Mouse (Mus musculus) midbrain, embryonic 16.5 days (tissue): ENCODE data around the gene Piezo1. TPM values are rescaled to one million over a fixed set of nuclear protein-coding genes. Genes with fewer than 3 reads are reported as not detected.
A peak's percentile ranks its signal among the peaks of the same experiment; 100 is the strongest.

ENCODE experiments used
- ATAC-seq: fragments of 200-750 bp; cut with Nextera tagmentation; 2 replicates; pipeline ENCODE4 v1.8.0; 2017; ENCODE audit warnings: moderate TSS enrichment
- H3K27ac ChIP-seq: fragments of 300-500 bp; sonication (generic); 2 replicates; pipeline ENCODE4 v1.5.1; 2014; ENCODE audit warnings: mild to moderate bottlenecking, low read length, mixed read lengths
- H3K27me3 ChIP-seq: fragments of 300-500 bp; sonication (generic); 2 replicates; pipeline ENCODE4 v1.6.1; 2014; ENCODE audit warnings: low read depth, low read length, mixed read lengths; ENCODE audit not compliant: control insufficient read depth, insufficient read depth
- H3K36me3 ChIP-seq: fragments of 300-500 bp; sonication (generic); 2 replicates; pipeline ENCODE4 v1.6.1; 2014; ENCODE audit warnings: mild to moderate bottlenecking, low read length, moderate library complexity, mixed read lengths; ENCODE audit not compliant: control insufficient read depth, insufficient read depth
- H3K4me1 ChIP-seq: fragments of 300-500 bp; sonication (generic); 2 replicates; pipeline ENCODE4 v1.6.1; 2014; ENCODE audit warnings: mild to moderate bottlenecking, low read length, mixed read lengths; ENCODE audit not compliant: control insufficient read depth, insufficient read depth
- H3K4me2 ChIP-seq: fragments of 300-500 bp; sonication (generic); 2 replicates; pipeline ENCODE4 v1.6.1; 2014; ENCODE audit warnings: mild to moderate bottlenecking, low read length, mixed read lengths
- H3K4me3 ChIP-seq: fragments of 300-500 bp; sonication (generic); 2 replicates; pipeline ENCODE4 v1.5.1; 2014; ENCODE audit warnings: low read depth, mild to moderate bottlenecking, low read length, moderate library complexity, mixed read lengths
- H3K9ac ChIP-seq: fragments of 300-500 bp; sonication (generic); 2 replicates; pipeline ENCODE4 v1.6.1; 2014; ENCODE audit warnings: low read depth, low read length, mixed read lengths
- H3K9me3 ChIP-seq: fragments of 300-500 bp; sonication (generic); replicated peaks from 2 replicates; pipeline ENCODE4 v1.6.1; 2014; ENCODE audit warnings: mild to moderate bottlenecking, low read length, mixed read lengths; ENCODE audit not compliant: control insufficient read depth, poor library complexity, severe bottlenecking
- WGBS: fragments of 180-500 bp; shearing (Covaris S2); extraction: QIAGEN DNeasy Blood & Tissue Kit; methylation state at CpG from one replicate; pipeline ENCODE4 v1.1.7; 2014; 5-methylcytosine and 5-hydroxymethylcytosine counted together
- polyA plus RNA-seq: library from polyadenylated mRNA; unstranded; fragments of >200 nt; fragmentation: Nextera tagmentation; extraction: Ambion mirVana; gene quantifications from 2 replicates; pipeline ENCODE4 v1.2.1, GENCODE M21; 2015

Piezo1 gene
- polyA plus RNA-seq, 1 experiment from 2014 or later, result 1.8 TPM

DNA sequence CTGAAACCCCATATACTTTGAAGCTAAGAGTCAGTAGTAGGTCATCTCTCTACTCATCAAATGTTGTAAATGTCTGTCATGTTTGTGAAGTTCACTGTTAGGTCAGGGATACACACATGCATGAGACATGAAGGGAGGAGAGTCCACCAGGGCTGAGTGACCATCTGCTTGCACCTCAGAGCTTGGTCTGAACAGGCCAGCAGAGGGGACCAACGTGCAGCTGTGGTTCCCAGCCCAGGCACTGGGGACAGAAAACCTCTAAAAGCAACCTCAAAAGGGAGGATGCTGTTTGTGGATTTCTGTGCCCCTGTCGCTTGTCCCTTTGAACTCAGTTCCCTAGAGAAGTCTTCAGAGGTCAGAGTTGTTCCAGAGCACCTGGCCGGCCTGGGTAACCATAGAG lies 105.9 kb downstream of the Piezo1 start:
- H3K4me1 ChIP-seq, result peaks cover 24% of the 10 kb centered on the region
- no peak overlapping the region for H3K9ac ChIP-seq
- no peaks in the 10 kb centered on the region for H3K36me3 ChIP-seq
- H3K27ac ChIP-seq, result peak overlapping the region; percentile 97; the same call in 1 of the 2 replicates
- H3K4me2 ChIP-seq, result peak overlapping the region; percentile 73
- H3K27me3 ChIP-seq, result no peaks in the 10 kb centered on the region
- H3K9me3 ChIP-seq, result no peaks in the 10 kb centered on the region
- H3K4me3 ChIP-seq, result no peak overlapping the region; the same call in 1 of the 2 replicates
- no peak for ATAC-seq
- WGBS, result 67% methylated on average over 3 of the region's 3 CpGs

DNA sequence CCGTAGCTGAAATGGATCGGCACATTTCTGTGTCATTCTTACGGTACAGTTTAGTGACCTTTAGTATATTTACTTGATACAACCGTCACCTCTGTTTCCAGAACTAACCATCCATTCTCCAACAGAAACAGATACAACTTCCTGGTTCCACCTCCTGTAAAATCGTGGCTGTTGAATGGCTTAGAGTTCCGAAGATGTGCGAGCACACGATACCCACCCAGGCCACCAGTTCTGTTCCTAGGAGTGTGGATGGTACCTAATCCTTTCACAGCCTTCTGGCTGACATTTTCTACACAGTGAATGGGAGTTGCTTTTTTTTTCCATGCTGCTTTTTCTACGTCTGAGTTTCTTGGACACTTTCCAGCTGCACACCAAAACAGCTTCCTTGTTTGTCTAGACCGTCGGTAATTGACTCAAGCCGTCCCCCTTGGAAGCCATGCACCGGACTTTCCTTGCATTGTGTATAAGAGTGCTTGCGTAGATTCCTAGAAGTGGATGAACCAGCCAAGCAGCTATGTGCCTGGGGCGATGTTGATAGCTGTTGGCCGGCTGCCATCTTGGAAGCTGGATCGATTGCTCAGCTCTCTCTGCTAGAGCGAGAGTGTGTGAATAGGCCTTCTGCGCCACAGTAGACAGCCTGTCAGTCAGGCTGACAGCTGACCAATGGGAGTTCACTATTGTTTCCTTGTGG lies 106.9 kb downstream of the Piezo1 start:
- peak overlapping the region; percentile 97 for H3K27ac ChIP-seq
- WGBS, result 11% methylated on average over 19 of the region's 19 CpGs
- ATAC-seq, result peak; percentile 26; the same call in 1 of the 2 replicates
- H3K4me2 ChIP-seq, result peak overlapping the region; percentile 73
- H3K4me1 ChIP-seq, result peaks cover 24% of the 10 kb centered on the region
- no peaks in the 10 kb centered on the region for H3K9me3 ChIP-seq
- H3K4me3 ChIP-seq, result peak overlapping the region; percentile 63
- H3K36me3 ChIP-seq, result 0 out of 2 replicates have a peak, but pooled peaks cover 2% of the 10 kb centered on the region
- H3K9ac ChIP-seq, result peak overlapping the region; percentile 80
- no peaks in the 10 kb centered on the region for H3K27me3 ChIP-seq

DNA sequence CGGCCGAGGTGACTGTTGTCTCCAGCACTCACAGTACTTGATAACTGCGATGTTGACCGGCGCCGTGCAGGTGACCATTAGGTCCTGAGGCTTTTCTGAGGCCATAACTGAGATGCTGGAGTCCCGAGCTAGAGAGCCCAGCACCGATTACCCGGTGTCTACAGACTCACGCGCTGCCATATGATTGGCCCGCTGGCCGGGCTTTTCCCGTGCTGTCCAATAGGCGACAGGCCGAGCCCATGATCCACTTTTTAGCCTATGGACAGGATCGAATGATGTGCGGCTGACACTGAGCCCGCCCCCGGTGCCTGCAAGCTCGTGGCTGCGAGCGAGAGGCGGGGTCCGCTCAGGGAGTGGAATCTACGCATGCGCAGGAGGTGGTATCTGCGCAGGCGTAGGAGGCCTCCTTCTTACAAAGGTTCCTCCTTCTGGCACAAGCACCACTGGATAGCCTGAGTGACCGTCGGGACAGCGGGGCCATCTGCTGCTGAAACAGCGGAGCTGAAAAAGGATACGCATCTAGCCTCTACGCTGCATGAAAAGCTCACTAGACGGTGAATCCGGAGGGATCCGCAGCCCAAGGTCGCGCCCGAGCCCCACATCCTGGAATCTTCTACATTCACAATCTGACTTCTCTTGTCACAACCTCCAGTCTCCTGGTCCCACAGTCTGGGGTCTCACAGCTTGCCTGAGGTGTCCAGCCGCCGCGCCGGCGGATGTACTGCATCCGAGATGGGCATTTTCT lies 107.7 kb downstream of the Piezo1 start, which contains the start of gene Mvd:
Mvd (minus strand) TSS at position 161 of the 745 bp plus-strand sequence.
- peak; percentile 99 for ATAC-seq
- Histone ChIP-seq H3K27me3 (no peaks in the 10 kb centered on the region), H3K27ac (peak within 1 kb of the TSS; percentile 97), H3K4me3 (peak within 1 kb of the TSS; percentile 63), H3K9me3 (no peaks in the 10 kb centered on the region), H3K4me1 (peaks cover 24% of the 10 kb centered on the region), H3K9ac (peak within 1 kb of the TSS; percentile 80), H3K4me2 (peak within 1 kb of the TSS; percentile 75), H3K36me3 (0 out of 2 replicates have a peak, but pooled peaks cover 2% of the 10 kb centered on the region)
- WGBS, result under 1% methylated on average over 47 of the region's 47 CpGs

GRCm38 (mm10) chr8:122442781-122443180 lies 108.3 kb downstream of the Piezo1 start:
- Histone ChIP-seq H3K4me3 (peak overlapping the region; percentile 63), H3K9me3 (no peaks in the 10 kb centered on the region), H3K4me2 (peak overlapping the region; percentile 75), H3K9ac (peak overlapping the region; percentile 77), H3K4me1 (peaks cover 24% of the 10 kb centered on the region), H3K27ac (peak overlapping the region; percentile 87), H3K36me3 (peaks cover 3% of the 10 kb centered on the region; the same call in 1 of the 2 replicates), H3K27me3 (no peaks in the 10 kb centered on the region)
- ATAC-seq, result peak; percentile 18
- WGBS, result 2% methylated on average over 12 of the region's 12 CpGs

DNA sequence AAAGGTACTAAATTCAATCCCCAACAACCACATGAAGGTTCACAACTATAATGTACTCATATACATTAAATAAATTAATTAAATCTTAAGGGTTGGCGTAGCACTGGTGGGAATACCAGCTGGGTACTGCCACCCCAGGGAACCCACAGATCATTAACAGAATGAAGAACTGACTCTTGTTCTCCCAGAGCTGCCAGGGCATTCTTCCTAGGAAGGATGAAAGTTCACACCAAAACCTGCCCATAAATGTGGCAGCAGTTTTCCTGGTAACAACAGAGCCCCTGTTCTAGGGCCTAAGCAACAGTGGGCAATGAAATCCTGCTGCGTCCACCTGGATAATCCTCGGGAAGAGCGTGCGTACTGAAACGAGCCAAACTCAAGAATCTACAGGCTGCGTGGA lies 108.8 kb downstream of the Piezo1 start:
- Histone ChIP-seq H3K4me1 (peaks cover 24% of the 10 kb centered on the region), H3K4me3 (peak overlapping the region; percentile 63), H3K9me3 (no peaks in the 10 kb centered on the region), H3K27ac (peak overlapping the region; percentile 87), H3K9ac (peak overlapping the region; percentile 77), H3K36me3 (peaks cover 7% of the 10 kb centered on the region; the same call in 1 of the 2 replicates), H3K4me2 (peak overlapping the region; percentile 75), H3K27me3 (no peaks in the 10 kb centered on the region)
- no peak for ATAC-seq
- 12% methylated on average over 7 of the region's 7 CpGs for WGBS

- ATAC-seq, result no peak
- Histone ChIP-seq H3K27ac (no peak overlapping the region), H3K4me2 (no peak overlapping the region), H3K4me1 (peaks cover 24% of the 10 kb centered on the region), H3K27me3 (no peaks in the 10 kb centered on the region), H3K36me3 (peaks cover 15% of the 10 kb centered on the region), H3K4me3 (no peak overlapping the region), H3K9ac (no peak overlapping the region), H3K9me3 (no peaks in the 10 kb centered on the region)
- 100% methylated on average over 1 of the region's 1 CpGs for WGBS
Measured at GRCm38 (mm10) chr8:122441326-122441725, 109.8 kb downstream of the Piezo1 start.

DNA sequence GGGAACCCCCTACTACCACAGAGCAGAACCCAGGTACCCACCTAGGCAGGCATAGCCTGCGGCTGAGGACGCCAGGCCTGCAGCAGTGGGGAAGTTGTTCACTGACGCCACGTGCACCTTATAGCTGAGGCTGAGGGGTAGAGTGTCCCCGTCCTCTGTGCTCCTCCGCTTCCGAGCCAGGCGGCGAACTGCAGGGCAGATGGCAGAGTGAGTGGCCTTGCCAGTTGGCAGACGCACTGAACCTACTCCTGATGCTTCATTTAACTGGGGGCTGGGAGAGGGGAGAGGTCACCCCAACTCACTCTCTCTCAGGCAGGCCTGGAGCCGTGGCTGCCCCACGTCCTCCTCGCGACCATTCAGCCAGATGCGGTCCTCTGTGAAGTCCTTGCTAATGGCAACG lies 111.8 kb downstream of the Piezo1 start:
- Histone ChIP-seq H3K9me3 (no peaks in the 10 kb centered on the region), H3K27ac (no peak overlapping the region), H3K4me2 (no peak overlapping the region), H3K27me3 (no peaks in the 10 kb centered on the region), H3K4me1 (peaks cover 12% of the 10 kb centered on the region), H3K36me3 (peaks cover 31% of the 10 kb centered on the region), H3K4me3 (no peak overlapping the region), H3K9ac (no peak overlapping the region)
- ATAC-seq, result no peak
- 91% methylated on average over 16 of the region's 16 CpGs for WGBS

DNA sequence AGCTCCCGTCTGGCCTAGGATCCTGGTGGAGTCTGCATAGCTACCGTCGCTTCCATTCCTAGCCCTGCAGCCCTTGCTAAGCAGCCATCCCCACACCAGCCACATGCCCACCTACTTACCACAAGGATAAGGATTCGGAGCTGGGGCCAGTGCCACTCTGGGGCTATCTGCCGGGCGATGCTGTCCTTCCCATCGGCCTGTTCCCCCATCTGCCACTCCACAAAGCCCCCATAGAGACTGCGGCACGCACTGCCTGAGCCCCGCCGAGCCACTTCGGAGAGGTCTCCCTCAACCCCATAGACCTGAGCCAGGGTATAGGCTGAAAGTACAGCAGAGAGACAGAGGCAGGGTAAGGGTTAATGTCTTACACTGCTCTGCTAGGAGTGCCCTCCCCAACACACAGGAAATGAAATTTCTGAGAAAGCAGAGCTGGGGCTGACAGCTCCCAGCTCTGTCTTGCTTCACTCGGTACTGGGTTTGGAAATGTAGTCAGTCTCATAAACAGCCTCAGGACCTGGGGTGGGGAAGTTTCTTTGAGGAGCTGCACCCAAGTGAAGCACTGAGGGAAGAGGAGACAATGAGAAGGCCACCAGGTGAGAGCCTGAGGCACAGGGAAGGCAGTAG lies 113.3 kb downstream of the Piezo1 start:
- Histone ChIP-seq H3K36me3 (peaks cover 39% of the 10 kb centered on the region), H3K27ac (no peak overlapping the region), H3K4me3 (no peak overlapping the region), H3K9ac (no peak overlapping the region), H3K4me1 (peaks cover 12% of the 10 kb centered on the region), H3K27me3 (no peaks in the 10 kb centered on the region), H3K9me3 (no peaks in the 10 kb centered on the region), H3K4me2 (no peak overlapping the region)
- 93% methylated on average over 13 of the region's 13 CpGs for WGBS
- no peak for ATAC-seq
